Mouse (Mus musculus): ENCODE data around the gene 9330182L06Rik. TPM values are rescaled to one million over a fixed set of nuclear protein-coding genes. Genes with fewer than 3 reads are reported as not detected.

Gene 9330182L06Rik
- polyA plus RNA-seq, 1 experiment from 2014 or later, result 1.5 TPM

DNA sequence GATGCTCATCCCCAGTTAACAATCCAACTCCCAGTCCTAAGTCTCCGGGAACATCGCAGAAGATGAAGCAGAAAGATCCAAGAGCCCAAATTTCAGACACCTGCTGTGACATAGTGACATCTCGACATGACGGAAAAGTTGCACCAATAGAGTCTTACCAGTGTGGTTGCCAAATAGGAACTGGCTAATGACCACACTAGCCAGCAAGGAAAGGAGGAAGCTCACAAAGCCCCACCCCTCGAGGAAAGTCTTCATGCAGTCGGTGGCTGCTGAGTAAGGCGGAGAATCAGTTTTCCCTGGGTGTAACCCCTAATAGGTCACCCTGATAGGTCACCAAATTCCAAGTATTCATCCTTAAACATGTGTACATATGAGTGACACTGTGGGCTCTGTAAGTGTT lies 151.2 kb downstream of the 9330182L06Rik start:
- ATAC-seq, result no peak
- Histone ChIP-seq H3K9me3 (ENCODE audit: control insufficient read depth, low read length) (no peaks in the 10 kb centered on the region), H3K9ac (ENCODE audit: low read depth, low read length) (no peak overlapping the region), H3K4me3 (ENCODE audit: low read length) (no peak overlapping the region), H3K27me3 (replicated peaks; ENCODE audit: control insufficient read depth, insufficient read depth, low read length) (no peaks in the 10 kb centered on the region), H3K27ac (ENCODE audit: low read length) (no peak overlapping the region), H3K4me1 (ENCODE audit: control insufficient read depth, insufficient read depth, low read length) (no peaks in the 10 kb centered on the region), H3K36me3 (ENCODE audit: control insufficient read depth, insufficient read depth, low read length) (no peaks in the 10 kb centered on the region), H3K4me2 (ENCODE audit: low read depth, low read length) (no peak overlapping the region)
- WGBS, result 84% methylated on average over 7 of the region's 7 CpGs

DNA sequence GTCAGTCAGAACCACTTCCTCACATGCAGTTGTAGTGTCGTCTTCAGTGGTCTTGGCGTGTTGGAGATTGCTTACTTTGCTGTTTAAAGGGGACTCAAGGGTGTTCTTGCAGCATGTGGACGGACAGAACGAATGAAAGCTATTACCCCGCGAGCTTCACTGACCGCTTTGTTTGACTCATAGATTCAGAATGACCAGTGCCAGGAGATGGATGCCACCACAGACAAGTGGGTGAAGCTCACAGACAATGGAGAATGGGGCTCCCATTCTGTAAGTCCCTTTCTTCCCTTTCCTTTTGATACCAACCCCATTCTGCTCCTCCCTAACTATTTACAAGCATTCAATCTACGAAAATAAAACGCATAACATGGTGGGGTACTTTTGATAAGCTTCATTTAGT lies 151.9 kb downstream of the 9330182L06Rik start:
- Histone ChIP-seq H3K9ac (ENCODE audit: low read depth, low read length) (no peak overlapping the region), H3K4me3 (ENCODE audit: low read length) (no peak overlapping the region), H3K27ac (ENCODE audit: low read length) (no peak overlapping the region), H3K27me3 (replicated peaks; ENCODE audit: control insufficient read depth, insufficient read depth, low read length) (no peaks in the 10 kb centered on the region), H3K4me1 (ENCODE audit: control insufficient read depth, insufficient read depth, low read length) (no peaks in the 10 kb centered on the region), H3K9me3 (ENCODE audit: control insufficient read depth, low read length) (no peaks in the 10 kb centered on the region), H3K4me2 (ENCODE audit: low read depth, low read length) (no peak overlapping the region), H3K36me3 (ENCODE audit: control insufficient read depth, insufficient read depth, low read length) (no peaks in the 10 kb centered on the region)
- no peak for ATAC-seq
- 91% methylated on average over 9 of the region's 9 CpGs for WGBS

DNA sequence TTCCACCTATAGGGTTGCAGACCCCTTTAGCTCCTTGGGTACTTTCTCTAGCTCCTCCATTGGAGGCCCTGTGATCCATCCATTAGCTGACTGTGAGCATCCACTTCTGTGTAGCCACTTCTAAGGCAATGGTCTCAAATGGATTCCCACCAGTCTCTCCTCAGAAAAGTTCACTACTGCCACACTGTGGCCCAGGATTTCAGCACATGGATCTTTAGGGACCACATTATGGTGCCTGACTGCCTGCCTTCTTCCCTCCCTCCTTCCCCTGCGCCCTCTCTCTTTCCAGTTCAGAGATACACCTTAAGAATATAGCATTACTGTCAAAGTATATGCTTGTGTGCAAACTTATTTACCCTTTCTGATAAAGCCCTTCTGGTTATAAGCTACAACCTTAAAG lies 154.0 kb downstream of the 9330182L06Rik start:
- no peak overlapping the region for H3K9ac ChIP-seq (ENCODE audit: low read depth, low read length)
- ATAC-seq, result no peak
- no peak overlapping the region for H3K27ac ChIP-seq (ENCODE audit: low read length)
- H3K9me3 ChIP-seq (ENCODE audit: control insufficient read depth, low read length), result no peaks in the 10 kb centered on the region
- no peaks in the 10 kb centered on the region for H3K4me1 ChIP-seq (ENCODE audit: control insufficient read depth, insufficient read depth, low read length)
- H3K36me3 ChIP-seq (ENCODE audit: control insufficient read depth, insufficient read depth, low read length), result no peaks in the 10 kb centered on the region
- no peak overlapping the region for H3K4me2 ChIP-seq (ENCODE audit: low read depth, low read length)
- WGBS, result 65% methylated on average over 1 of the region's 1 CpGs
- no peak overlapping the region for H3K4me3 ChIP-seq (ENCODE audit: low read length)
- H3K27me3 ChIP-seq (replicated peaks; ENCODE audit: control insufficient read depth, insufficient read depth, low read length), result no peaks in the 10 kb centered on the region

DNA sequence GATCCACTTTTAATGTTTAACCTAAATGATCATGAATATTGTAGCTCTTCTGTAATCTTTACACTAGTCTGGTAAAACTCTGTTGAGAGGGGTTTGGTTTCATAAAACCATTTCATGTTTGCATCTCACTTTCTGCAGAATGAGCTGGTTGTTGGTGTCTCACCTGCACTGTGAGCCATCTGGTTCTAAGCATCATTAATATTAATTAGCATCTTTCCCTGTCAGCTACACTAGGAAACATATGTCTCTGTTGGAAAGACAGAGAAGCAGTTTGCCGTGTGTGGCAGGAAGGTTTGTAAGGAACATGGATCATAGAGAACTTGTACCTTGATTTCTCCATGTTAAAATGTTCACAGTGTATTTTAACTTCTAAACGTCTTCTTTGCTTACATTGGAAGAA lies 158.5 kb downstream of the 9330182L06Rik start:
- no peak overlapping the region for H3K9ac ChIP-seq (ENCODE audit: low read depth, low read length)
- no peak overlapping the region for H3K4me3 ChIP-seq (ENCODE audit: low read length)
- H3K9me3 ChIP-seq (ENCODE audit: control insufficient read depth, low read length), result no peaks in the 10 kb centered on the region
- no peak for ATAC-seq
- H3K4me2 ChIP-seq (ENCODE audit: low read depth, low read length), result no peak overlapping the region
- H3K27ac ChIP-seq (ENCODE audit: low read length), result no peak overlapping the region
- no peaks in the 10 kb centered on the region for H3K36me3 ChIP-seq (ENCODE audit: control insufficient read depth, insufficient read depth, low read length)
- H3K4me1 ChIP-seq (ENCODE audit: control insufficient read depth, insufficient read depth, low read length), result no peaks in the 10 kb centered on the region
- 65% methylated on average over 2 of the region's 2 CpGs for WGBS
- no peaks in the 10 kb centered on the region for H3K27me3 ChIP-seq (replicated peaks; ENCODE audit: control insufficient read depth, insufficient read depth, low read length)

DNA sequence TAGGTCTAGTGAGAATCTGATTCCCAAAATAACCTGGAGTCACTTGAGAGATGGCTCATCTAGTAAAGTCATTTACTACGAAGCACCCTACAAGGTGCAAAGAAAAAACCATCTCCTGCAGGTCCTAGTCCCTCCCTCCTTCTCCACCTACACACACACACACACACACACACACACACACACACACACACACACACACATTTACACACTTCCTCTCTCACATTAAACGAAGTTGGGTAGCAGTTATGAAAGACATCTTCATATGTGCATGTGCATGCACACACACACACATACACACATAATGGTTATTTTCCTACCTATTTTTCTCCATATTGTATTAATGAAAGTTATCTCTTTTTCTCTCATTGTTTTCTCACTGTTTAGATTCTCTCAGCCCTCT lies 161.2 kb downstream of the 9330182L06Rik start:
- Histone ChIP-seq H3K9me3 (ENCODE audit: control insufficient read depth, low read length) (no peaks in the 10 kb centered on the region), H3K4me3 (ENCODE audit: low read length) (no peak overlapping the region), H3K27ac (ENCODE audit: low read length) (no peak overlapping the region), H3K4me1 (ENCODE audit: control insufficient read depth, insufficient read depth, low read length) (no peaks in the 10 kb centered on the region), H3K9ac (ENCODE audit: low read depth, low read length) (no peak overlapping the region), H3K27me3 (replicated peaks; ENCODE audit: control insufficient read depth, insufficient read depth, low read length) (no peaks in the 10 kb centered on the region), H3K36me3 (ENCODE audit: control insufficient read depth, insufficient read depth, low read length) (no peaks in the 10 kb centered on the region), H3K4me2 (ENCODE audit: low read depth, low read length) (no peak overlapping the region)
- 72% methylated on average over 2 of the region's 2 CpGs for WGBS
- no peak for ATAC-seq

DNA sequence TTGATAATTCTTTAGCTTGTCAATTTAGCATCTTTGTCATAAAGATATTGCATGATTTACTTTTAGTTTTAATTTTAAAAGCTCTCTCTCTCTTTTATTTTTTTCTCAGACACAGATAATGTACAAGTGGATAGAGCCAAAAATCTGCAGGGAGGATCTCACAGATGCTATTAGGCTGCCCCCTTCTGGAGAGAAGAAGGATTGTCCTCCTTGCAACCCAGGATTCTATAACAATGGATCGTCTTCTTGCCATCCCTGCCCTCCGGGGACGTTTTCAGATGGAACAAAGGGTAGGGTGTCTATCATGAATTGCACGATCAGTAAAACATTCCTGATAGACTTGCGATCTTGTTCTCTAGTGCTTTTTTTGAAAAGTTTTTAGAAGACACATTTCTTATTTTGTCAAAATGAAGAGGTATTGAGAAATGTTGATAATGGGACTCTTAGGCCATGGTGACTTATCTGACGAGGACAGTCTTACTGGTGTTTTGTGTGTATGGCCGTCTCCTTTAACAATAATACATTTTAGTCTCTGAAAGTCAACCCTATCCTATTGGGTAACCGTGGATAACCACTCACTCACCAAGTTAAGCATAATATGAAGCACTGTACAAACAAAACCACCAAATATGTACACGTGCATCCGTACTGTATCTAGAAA lies 161.8 kb downstream of the 9330182L06Rik start:
- Histone ChIP-seq H3K9ac (ENCODE audit: low read depth, low read length) (no peak overlapping the region), H3K4me2 (ENCODE audit: low read depth, low read length) (no peak overlapping the region), H3K9me3 (ENCODE audit: control insufficient read depth, low read length) (no peaks in the 10 kb centered on the region), H3K4me1 (ENCODE audit: control insufficient read depth, insufficient read depth, low read length) (no peaks in the 10 kb centered on the region), H3K27ac (ENCODE audit: low read length) (no peak overlapping the region), H3K36me3 (ENCODE audit: control insufficient read depth, insufficient read depth, low read length) (no peaks in the 10 kb centered on the region), H3K4me3 (ENCODE audit: low read length) (no peak overlapping the region), H3K27me3 (replicated peaks; ENCODE audit: control insufficient read depth, insufficient read depth, low read length) (no peaks in the 10 kb centered on the region)
- ATAC-seq, result no peak
- whole genome bisulfite sequencing, result 47% methylated on average over 10 of the region's 10 CpGs

DNA sequence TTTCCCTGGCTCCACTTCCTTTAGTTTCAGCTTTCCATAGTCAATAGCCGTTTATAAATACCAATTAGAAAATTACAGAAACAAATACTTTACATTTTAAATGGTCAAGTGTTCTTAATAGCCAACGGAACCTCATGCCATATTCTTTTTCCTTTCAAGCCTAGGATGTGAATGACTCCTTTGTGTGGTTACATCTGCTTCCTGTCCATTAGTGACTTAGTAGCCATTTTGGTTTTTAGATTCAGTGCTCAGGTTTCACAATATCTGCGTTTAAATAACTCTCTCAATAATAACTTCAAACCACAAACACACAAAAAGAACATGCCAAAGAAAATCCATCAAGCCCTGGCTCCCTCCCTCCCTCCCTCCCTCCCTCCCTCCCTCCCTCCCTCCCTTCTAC lies 162.8 kb downstream of the 9330182L06Rik start:
- no peaks in the 10 kb centered on the region for H3K4me1 ChIP-seq (ENCODE audit: control insufficient read depth, insufficient read depth, low read length)

DNA sequence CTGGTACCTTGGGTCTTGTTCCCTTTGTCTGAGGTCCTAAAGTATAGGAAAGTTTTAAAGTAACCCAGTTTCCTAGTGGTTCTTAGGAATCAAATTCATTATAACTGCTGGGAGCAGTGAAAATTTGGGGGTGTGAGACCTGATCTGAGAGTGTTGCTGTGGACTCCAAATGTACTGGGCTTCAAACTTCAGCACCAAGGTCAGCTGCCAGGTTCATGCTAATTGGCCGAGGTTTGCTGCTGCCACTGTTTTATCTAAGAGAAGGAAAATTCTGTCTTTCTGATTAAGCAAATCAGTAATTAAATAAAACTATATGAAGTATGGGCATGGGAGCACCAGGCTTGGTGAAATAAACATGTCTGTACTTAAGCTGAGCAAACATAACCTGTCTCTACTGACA lies 180.2 kb downstream of the 9330182L06Rik start:
- 0% methylated on average over 1 of the region's 1 CpGs for WGBS
- Histone ChIP-seq H3K9me3 (ENCODE audit: control insufficient read depth, low read length) (no peaks in the 10 kb centered on the region), H3K4me3 (ENCODE audit: low read length) (no peak overlapping the region), H3K36me3 (ENCODE audit: control insufficient read depth, insufficient read depth, low read length) (no peaks in the 10 kb centered on the region), H3K9ac (ENCODE audit: low read depth, low read length) (no peak overlapping the region), H3K4me1 (ENCODE audit: control insufficient read depth, insufficient read depth, low read length) (no peaks in the 10 kb centered on the region), H3K27ac (ENCODE audit: low read length) (no peak overlapping the region), H3K4me2 (ENCODE audit: low read depth, low read length) (no peak overlapping the region), H3K27me3 (replicated peaks; ENCODE audit: control insufficient read depth, insufficient read depth, low read length) (no peaks in the 10 kb centered on the region)
- ATAC-seq, result no peak

More for the DNA sequence above, 162.8 kb downstream of the 9330182L06Rik start:
- H3K4me3 ChIP-seq (ENCODE audit: low read length), result no peak overlapping the region
- 71% methylated on average over 3 of the region's 3 CpGs for WGBS
- no peak overlapping the region for H3K4me2 ChIP-seq (ENCODE audit: low read depth, low read length)
- no peaks in the 10 kb centered on the region for H3K27me3 ChIP-seq (replicated peaks; ENCODE audit: control insufficient read depth, insufficient read depth, low read length)
- H3K36me3 ChIP-seq (ENCODE audit: control insufficient read depth, insufficient read depth, low read length), result no peaks in the 10 kb centered on the region
- no peak overlapping the region for H3K9ac ChIP-seq (ENCODE audit: low read depth, low read length)
- no peak overlapping the region for H3K27ac ChIP-seq (ENCODE audit: low read length)
- no peak for ATAC-seq
- H3K9me3 ChIP-seq (ENCODE audit: control insufficient read depth, low read length), result no peaks in the 10 kb centered on the region

DNA sequence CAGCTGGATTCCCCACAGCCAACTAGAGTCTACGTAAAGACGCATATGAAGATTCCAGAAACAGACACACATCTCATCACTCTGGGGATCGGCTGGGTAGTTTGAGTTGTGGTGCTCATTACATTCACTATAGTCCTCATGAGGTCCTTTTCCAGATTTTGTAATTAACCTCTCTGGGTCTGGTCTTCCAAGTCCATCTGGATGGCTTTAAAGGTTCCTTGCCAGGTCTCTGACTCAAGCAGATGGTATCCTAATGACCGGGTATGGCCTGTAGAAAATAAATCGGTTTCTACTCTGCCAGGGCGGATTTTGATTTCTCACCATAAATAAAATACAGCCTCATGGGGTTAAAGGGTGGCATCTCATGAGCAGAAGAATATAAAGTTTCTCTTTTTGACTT lies 183.0 kb downstream of the 9330182L06Rik start:
- no peaks in the 10 kb centered on the region for H3K4me1 ChIP-seq (ENCODE audit: control insufficient read depth, insufficient read depth, low read length)
- H3K27me3 ChIP-seq (replicated peaks; ENCODE audit: control insufficient read depth, insufficient read depth, low read length), result no peaks in the 10 kb centered on the region
- no peaks in the 10 kb centered on the region for H3K9me3 ChIP-seq (ENCODE audit: control insufficient read depth, low read length)
- no peak for ATAC-seq
- no peak overlapping the region for H3K4me2 ChIP-seq (ENCODE audit: low read depth, low read length)
- no peak overlapping the region for H3K27ac ChIP-seq (ENCODE audit: low read length)
- H3K9ac ChIP-seq (ENCODE audit: low read depth, low read length), result no peak overlapping the region
- H3K4me3 ChIP-seq (ENCODE audit: low read length), result no peak overlapping the region
- no peaks in the 10 kb centered on the region for H3K36me3 ChIP-seq (ENCODE audit: control insufficient read depth, insufficient read depth, low read length)
- 86% methylated on average over 6 of the region's 6 CpGs for WGBS

DNA sequence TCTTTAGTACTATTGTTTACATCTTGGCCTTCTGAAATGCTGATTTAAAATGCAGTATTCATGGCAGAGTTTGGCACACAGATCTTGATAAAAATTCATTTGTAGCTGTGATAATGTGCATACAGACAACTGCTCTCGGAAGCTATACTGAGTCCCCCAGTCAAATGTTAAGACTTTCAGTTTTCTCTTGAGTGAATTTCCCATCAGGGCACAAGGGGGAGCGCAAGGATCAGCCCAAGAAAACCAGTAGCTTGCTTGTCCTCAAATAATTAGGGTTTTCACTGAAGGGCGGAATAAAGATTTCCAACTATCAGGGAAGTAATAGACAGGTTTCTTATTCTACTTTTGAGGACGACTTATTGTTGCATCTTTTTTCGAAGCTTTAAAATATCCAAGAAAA lies 183.7 kb downstream of the 9330182L06Rik start:
- no peak overlapping the region for H3K4me3 ChIP-seq (ENCODE audit: low read length)
- 72% methylated on average over 5 of the region's 5 CpGs for WGBS
- H3K27ac ChIP-seq (ENCODE audit: low read length), result no peak overlapping the region

More for the DNA sequence above, 183.7 kb downstream of the 9330182L06Rik start:
- Histone ChIP-seq H3K4me2 (ENCODE audit: low read depth, low read length) (no peak overlapping the region), H3K27me3 (replicated peaks; ENCODE audit: control insufficient read depth, insufficient read depth, low read length) (no peaks in the 10 kb centered on the region), H3K9ac (ENCODE audit: low read depth, low read length) (no peak overlapping the region), H3K36me3 (ENCODE audit: control insufficient read depth, insufficient read depth, low read length) (no peaks in the 10 kb centered on the region), H3K4me1 (ENCODE audit: control insufficient read depth, insufficient read depth, low read length) (no peaks in the 10 kb centered on the region), H3K9me3 (ENCODE audit: control insufficient read depth, low read length) (no peaks in the 10 kb centered on the region)
- no peak for ATAC-seq
